Mouse (Mus musculus) gastrocnemius, postnatal 25 days (tissue): ENCODE measurements around the gene Lyz1. TPM values are rescaled to one million over a fixed set of nuclear protein-coding genes. Genes with fewer than 3 reads are reported as not detected.
"Not testable (repeated sequence)": the region's sequence is repeated elsewhere in the genome, so short reads cannot be mapped to it uniquely, and the experiment has no call there.

Experiments
- DNase-seq: peaks from one replicate; pipeline ENCODE4 v3.0.0; 2022
- total RNA-seq, 2 experiments: library from RNA; stranded (reverse); gene quantifications; 1 replicate in 1 of 2; 2 replicates in 1 of 2; pipeline ENCODE4 v1.2.3; 2021

Gene Lyz1
- total RNA-seq, 2 experiments from 2014 or later = 5.1 to 6.8 TPM

- DNase-seq = no peak
Measured at GRCm38 (mm10) chr10:117287226-117287850, 5.3 kb downstream of the Lyz1 start.

- DNase-seq = no peak
Measured at GRCm38 (mm10) chr10:117286366-117286970, 6.2 kb downstream of the Lyz1 start.

GRCm38 (mm10) chr10:117285584-117285983 lies 7.1 kb downstream of the Lyz1 start:
- DNase-seq = not testable (repeated sequence)

DNA sequence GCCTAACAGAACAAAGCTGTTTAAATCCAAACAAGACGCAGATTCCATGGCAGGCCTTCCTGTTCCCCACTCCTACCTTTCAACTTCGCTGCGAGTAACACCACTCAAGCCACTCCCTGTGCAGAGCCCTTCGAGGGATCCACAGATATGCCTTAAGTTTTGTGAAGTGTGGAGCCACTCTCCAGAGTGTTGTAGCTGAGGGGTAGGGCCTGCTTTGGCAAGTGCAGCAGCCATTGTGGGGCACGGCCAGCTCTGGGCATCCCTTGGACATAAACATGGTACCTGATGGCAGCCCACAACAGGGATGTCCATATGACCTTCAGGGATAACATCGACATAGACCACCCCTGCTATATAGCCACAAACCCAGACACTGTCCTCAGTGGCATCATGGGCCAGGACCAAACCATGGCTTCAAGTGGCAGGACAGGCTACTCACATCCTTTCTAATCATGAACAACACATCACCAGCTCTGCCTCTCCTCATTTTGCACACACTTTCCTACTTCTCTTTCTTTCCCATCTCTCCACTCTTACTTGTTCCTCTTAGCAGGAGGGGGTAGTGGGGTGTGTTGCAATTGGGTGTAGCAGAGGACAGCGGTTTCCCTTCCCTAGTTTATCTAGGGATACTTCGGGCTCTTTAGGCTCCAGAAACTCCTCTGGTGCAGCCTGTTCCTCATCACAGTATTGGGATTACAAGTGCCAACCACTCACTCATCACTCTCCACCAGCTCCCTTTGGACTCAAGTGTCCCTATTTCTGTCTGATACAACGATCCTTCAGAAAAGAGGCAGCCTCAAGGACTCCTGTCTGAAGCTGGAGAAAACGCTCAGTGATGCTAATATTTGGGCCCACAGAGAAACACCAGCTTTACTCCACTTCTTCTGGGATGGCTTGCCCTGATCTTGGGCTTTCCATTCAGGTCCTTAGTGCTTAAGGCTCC lies 7.8 kb downstream of the Lyz1 start:
- no peak for DNase-seq

- DNase-seq = no peak
Measured at GRCm38 (mm10) chr10:117283871-117284577, 8.6 kb downstream of the Lyz1 start.

- not testable (repeated sequence) for DNase-seq
Measured at GRCm38 (mm10) chr10:117283196-117283595, 9.5 kb downstream of the Lyz1 start.

DNA sequence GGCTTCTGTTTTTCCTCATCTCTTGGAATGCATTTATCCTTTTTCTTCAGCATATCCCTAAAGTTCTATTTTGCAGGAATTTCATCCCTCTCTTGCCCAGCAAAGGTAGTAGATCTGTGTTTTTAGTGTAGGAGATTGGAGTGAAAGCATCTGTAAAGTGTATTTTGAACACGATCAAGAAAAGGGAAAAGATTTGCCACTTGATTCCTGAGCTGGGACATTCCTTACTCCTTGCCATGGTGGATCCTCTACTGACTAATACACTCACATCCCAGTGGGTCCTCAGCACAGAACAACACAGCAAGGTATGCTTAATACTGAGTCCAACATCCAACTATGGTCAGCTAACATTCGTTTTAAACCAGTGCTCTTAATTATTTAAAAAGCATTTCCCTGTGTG lies 10.1 kb downstream of the Lyz1 start:
- no peak for DNase-seq

- no peak for DNase-seq
Measured at GRCm38 (mm10) chr10:117282049-117282448, 10.6 kb downstream of the Lyz1 start, which contains the start of gene Lyz2. Gene Lyz2, minus strand, starts transcription at chr10:117282321.

GRCm38 (mm10) chr10:117281381-117281920 lies 11.2 kb downstream of the Lyz1 start:
- no peak for DNase-seq

DNA sequence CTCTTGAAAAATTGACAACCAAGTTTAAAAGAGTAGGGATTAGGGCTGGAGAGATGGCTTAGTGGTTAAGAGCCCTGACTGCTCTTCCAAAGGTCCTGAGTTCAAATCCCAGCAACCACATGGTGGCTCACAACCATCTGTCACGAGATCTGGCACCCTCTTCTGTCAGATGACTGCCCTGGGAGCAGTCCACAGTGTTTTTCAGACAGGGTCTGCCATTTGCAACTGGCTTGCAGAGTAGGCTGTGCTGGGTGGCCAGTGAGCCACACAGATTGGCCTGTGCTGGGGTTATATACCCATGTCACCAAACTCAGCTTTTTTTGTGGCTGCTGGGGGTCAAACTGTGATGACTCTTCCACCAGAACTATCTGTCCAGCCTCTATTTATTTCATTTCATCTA lies 12.7 kb downstream of the Lyz1 start:
- DNase-seq = no peak

- DNase-seq = not testable (repeated sequence)
Measured at GRCm38 (mm10) chr10:117278510-117278909, 14.2 kb downstream of the Lyz1 start.

GRCm38 (mm10) chr10:117277779-117278178 lies 14.9 kb downstream of the Lyz1 start:
- not testable (repeated sequence) for DNase-seq

DNA sequence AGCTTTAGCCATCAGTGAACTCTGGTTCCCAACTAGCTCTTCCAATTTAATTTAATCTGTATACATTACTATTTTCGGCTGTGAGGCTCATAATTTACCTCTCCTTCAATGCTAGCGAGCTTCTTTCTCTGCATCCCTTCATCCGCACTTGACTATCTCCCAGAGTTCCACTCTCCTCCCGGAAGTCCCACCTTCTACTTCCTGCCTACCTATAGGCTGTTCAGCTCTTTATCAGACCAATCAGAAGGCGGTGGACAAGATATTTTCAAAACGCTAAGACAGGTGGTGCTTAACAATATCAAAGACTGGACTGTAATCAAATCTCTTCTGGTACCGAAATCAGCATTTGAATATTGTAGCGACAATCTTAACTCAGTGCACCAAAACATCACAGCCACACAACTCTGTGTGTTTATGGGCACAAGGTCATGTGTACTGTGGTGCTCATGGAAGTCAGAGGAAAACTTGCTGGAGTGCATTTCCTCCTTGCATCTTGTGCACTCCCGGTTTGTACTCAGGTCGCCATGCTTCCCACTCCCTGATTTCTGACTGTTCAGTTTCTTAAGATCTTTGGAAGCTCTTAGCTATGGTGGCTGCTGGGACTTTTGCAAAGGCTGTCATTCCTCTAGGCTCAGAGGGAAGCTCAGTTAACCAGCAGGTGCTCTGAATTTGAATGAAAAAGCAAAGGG lies 16.8 kb downstream of the Lyz1 start:
- DNase-seq = no peak

DNA sequence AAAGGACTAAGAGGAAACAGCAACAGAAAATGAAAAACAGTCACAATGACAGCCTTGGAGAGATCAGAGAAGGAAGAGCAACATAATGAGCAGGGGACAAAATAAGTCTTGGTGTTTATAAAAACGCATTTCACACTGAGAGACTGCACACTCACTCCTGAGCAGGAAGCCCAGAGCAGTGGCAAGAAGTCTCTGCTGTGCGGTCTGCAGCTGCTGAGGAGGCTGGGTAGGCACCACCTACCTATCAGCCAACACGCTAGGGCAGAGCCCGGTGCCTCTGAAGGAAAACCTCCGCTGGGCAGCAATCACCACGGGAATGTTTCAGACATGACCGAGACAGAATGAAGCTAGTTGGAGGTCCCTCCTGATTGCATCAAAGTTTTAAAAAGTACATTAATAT lies 18.0 kb downstream of the Lyz1 start:
- DNase-seq = not testable (repeated sequence)

DNA sequence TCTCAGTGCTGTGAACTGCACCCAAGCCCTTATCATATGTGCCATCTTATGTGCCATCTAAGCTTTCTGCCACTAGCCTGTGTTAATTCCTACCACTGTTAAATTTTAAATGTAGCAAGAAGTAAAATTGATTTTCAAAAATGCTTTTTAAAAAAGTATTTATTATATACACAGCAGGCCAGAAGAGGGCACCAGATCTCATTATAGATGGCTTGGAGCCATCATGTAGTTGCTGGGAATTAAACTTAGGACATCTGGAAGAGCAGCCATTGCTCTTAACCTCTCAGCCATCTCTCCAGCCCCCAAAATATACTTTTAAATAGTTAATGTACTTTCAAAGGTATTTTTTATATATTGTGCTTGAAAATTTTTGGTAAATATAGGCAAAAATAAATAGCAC lies 20.6 kb downstream of the Lyz1 start:
- no peak for DNase-seq

- no peak for DNase-seq
Measured at GRCm38 (mm10) chr10:117259870-117260269, 32.8 kb downstream of the Lyz1 start.

DNA sequence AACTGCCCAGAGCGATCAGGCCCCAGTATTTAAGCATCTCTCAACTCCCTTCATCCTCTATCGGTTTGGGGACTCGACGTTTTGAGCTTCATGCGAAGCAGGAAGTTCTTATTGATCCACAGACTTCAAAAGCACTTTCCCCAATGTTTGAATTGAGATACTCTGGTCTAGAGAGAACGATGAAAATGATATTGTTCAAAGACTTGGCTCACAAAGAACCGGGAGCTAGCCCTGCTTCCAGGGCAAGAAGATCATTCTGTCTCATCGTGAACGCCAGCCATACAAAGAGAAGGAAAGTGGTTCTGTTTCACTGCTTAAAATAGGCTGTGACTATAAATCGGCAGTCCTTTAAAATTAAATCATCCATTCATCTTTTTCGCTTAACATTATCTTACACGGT lies 54.1 kb downstream of the Lyz1 start, which contains the start of gene 9530003J23Rik:
9530003J23Rik (minus strand) TSS at position 101 of the 400 bp plus-strand sequence.
- DNase-seq = no peak
